Mouse (Mus musculus) thymus, adult 18-20 months (tissue): ENCODE data around the gene Polr1a.
"Not testable (repeated sequence)": the region's sequence is repeated elsewhere in the genome, so short reads cannot be mapped to it uniquely, and the experiment has no call there.

Source experiments
- DNase-seq, 2 experiments: peaks; one replicate each; pipeline ENCODE4 v3.0.0; 2022; ENCODE audit warnings: mixed read lengths in 2 of 2

Polr1a gene

GRCm38 (mm10) chr6:71908481-71909381, at the start of gene Polr1a, which contains the start of gene Ptcd3:
Polr1a (plus strand) TSS chr6:71909053.
Ptcd3 (minus strand) TSS chr6:71908750.
- DNase-seq = peak; percentile 73 to 81

GRCm38 (mm10) chr6:71867751-71868150, 41.1 kb upstream of the Polr1a start:
- DNase-seq = no peak

GRCm38 (mm10) chr6:71868809-71869208, 40.0 kb upstream of the Polr1a start:
- no peak for DNase-seq

GRCm38 (mm10) chr6:71871396-71871795, 37.5 kb upstream of the Polr1a start:
- DNase-seq = no peak

DNA sequence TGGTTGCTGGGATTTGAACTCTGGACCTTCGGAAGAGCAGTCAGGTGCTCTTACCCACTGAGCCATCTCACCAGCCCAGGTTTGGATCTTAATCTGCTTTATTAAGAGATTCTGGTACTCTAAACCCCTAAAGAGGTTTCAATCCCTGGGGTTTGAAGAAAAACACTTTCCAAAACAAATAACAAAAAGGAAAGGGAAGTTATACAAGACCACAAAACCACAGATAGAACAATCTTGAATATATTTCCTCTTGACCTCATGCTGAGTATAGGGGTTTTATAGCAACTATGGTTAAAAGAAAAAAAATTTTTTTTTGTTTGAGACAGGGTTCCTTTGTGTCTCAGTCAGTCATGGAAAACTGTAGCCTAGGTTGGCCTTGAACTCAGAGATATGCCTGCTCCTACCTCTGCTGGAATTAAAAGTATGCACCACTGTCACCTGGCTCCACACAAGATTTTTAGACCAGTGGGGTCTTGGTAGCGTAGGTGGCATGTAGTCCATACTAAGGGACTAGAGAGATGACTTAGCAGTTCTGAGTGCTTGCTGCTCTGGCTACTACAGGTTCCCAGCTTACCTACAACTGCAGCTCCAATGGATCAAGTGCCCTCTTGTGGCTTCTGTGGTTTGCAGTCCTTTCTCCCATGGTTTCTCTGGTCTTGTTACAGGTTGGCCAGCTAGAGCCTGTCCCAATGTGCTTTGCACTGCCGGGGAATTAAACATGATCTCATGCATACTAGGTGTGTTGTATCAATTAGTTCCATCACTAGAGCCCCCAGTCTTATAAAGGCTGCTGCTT, 30.7 kb upstream of the Polr1a start:
- DNase-seq = no peak

DNA sequence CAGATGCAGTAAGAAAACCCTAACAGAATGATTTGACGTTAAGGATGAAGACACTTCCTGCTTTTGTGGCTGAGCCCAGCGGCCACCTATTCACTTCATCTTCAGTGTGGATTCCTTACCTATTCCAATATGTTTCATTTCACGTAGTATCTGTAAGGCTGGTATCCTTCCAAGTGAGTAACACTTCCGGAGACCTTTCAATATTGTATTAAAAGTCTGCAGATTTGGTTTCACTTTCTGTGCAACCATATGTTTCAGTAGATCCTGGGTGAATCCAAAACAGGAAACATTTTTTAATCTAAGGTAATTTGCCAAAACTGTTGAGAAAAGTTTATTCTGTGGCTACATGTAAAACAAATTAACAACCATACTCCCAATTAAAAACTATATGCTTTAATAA, 15.6 kb upstream of the Polr1a start:
- no peak for DNase-seq

DNA sequence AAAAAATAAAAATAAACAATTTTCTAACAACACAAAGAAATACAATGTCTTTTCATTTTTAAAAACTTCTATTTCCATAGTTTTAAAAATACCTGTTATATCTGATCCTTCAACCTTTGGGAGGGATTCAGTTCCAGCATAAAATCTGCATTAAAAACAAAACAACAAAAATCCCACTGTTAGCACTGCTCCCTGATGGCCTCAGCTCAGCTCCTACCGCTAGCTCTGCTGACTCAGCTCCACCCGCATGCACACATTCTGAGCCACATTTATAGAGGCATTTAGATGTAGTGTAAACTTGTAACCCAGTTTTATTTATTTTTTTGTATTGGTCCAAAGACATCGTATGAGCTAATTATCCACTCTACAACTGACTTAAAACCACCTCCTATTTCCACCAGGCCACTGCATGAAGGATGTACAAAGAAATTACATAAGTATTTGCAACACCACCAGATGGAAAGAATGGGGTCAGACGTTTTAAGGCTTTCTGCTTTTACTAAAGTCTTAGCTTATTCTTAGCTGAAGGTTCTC, 1.1 kb upstream of the Polr1a start:
- no peak for DNase-seq

DNA sequence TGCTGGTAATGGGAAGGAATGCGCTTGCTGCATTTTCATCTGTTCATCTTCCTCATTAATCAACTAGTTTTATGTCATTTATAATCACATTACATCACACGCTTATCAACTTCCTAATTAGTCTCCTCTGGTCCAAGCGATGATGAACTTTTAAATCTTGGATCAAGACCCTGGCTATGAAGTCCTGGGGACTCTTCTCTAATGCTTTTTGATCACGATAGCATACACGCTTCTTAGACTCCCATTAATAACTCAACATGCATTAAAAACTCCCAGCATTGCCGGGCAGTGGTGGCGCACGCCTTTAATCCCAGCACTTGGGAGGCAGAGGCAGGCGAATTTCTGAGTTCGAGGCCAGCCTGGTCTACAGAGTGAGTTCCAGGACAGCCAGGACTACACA, 531 bp downstream of the Polr1a start:
- DNase-seq = no peak

- DNase-seq = no peak
Measured at GRCm38 (mm10) chr6:71909840-71910239, 987 bp downstream of the Polr1a start.

DNA sequence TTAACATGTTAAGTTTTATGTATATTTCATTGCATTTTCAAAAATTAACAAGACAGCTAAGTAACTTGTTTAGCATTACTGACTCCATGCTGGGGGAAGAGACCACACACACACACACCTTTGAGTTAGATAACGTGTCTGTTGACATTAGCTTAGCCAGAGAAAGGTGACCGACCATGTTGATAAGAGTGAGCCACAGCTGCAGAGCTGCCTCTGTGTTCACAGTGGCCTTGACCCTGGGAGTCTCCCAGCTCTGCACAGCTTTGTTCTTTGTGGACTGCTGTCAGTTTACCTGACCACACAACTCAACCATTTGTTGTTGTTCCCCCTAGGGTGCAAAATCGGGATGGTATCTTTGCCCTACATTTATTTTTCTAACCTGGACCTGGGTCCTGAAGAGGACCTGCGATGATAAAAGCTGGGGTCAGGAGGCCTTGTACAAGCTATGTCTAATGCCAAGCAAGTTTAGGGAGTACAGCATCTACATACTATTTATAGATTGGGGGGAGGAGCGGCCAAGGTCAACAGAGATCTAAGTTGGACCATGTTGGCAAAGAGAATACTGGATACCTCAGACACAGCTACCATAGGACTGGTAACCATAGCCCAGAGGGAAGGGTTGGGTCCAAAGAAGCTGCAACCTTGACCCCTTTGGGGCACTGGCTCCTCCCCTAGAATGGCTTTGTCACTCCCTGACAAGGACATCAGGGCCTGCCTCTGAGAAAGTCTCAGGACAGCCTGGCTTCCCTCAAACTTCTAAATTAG, 3.0 kb downstream of the Polr1a start:
- no peak for DNase-seq

DNA sequence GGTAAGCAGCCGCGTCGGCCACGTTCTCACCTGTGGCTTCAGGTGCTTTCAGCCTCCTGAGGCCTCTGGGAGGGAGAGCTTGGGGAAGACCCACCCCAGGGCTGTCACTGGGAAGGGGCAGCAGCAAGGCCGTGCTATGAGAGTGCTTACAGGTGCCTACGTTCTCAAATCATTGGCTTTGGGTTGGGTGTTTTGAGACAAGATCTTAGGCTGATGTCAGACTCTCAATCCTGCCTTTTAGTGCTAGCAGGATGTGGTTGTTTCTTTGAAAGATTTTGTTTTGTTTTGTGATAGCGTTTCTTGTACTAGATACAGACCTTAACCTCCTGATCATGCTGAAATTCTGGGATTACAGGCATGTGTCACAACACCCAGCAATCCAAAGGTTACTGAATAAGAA, 11.9 kb downstream of the Polr1a start:
- DNase-seq = no peak

DNA sequence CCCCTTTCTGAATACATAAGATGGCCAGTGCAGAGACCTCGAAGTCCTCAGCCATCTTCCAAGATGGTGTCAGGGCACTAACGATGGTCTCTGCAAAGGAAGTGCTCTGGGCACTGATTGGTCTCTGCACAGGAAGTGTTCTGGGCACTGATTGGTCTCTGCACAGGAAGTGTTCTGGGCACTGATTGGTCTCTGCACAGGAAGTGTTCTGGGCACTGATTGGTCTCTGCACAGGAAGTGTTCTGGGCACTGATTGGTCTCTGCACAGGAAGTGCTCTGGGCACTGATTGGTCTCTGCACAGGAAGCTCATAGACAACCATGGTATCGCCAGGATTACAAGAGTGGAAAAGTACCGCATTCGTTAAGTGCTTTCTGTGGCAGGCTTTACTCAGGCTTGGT, 16.4 kb downstream of the Polr1a start:
- DNase-seq = not testable (repeated sequence)

DNA sequence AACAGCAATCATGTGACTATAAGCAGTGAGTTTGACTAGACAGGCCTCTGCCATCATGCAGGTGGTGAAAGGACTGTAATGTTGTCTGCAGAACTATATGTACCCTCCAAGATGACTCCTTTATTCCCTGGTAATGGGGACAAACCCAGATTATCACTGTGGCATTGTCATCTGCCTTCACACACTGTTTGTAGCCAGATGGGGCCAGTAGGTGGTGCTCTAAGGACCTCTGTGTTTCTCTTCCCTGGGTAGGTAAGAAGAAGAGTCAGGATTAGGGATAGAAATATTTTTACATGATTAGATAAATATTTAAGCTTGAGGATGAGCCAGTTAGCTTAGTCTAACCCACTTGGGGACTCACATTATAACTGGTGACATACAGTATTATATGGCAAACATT, 19.1 kb downstream of the Polr1a start:
- no peak for DNase-seq

DNA sequence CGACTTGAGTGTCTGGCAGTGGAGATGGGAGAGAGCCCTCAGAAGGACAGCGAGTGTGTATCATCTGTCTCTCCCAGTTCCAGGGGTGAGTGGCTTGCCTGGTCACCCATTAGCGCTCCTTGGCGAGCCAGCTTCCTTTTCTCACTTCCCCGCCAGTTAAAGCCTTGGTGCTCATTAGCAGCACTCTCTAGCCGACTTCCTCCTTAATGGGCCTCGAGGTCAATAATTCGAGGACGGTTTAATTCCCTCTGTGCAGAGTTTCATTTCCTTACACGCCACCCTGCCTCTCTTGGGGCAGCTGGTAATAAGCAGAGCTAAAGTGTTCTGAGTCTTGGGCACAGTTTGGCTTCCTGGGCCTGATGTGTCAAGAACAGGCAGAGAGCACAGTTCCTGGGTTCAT, 21.2 kb downstream of the Polr1a start:
- no peak for DNase-seq

DNA sequence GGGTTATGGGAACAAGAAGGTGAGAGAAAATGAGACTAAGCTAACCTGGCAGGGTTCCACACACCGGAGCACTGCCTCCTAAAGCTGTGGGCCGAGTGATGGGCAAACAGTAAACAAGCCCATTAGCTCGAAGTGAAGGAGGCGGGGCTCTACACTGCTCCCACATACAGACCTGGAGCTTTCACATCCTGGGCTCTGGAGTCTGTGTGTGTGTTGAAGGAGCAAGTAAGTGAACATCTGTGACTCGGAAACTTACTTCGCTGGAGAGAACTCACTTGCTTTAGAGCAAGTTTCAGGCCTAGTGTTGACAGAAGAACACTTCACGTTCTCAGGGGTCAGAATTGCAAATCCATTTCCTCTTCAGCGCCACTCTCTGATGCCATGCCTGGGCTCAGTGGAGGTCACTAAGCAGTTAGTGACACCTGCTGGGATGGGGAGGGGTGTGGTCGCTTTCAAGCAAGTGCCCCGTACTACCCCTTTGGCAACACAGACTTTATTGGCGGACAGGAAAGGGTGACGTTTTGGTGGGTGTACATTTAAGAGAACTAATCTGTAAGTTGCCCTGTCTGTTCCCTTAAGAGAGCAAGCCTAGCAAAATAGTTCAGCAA, 22.1 kb downstream of the Polr1a start:
- DNase-seq = no peak

GRCm38 (mm10) chr6:71932347-71932746, 23.5 kb downstream of the Polr1a start:
- DNase-seq = no peak

- no peak for DNase-seq
Measured at GRCm38 (mm10) chr6:71934081-71934556, 25.3 kb downstream of the Polr1a start.

DNA sequence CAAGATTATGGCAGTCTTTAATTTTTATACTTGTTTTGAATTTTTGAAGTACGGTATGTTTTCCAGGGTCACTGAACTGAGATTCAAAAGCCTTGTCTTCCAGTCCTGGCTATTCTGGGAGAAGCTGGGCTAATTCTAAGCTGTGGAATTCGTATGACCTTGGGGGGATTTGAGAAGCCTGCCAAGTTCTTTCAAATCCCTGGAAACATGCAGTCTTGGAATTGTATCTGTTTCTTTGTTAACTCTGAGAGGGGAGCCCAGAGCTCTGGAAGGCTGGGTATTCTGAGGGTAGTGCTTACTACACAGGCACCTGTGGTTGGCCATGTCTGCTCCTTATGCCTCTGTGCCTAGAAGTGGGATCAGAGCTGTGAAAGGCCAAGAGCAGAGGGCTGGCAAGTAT, 26.9 kb downstream of the Polr1a start:
- DNase-seq = no peak

- no peak for DNase-seq
Measured at GRCm38 (mm10) chr6:71940912-71941311, 32.1 kb downstream of the Polr1a start.

DNA sequence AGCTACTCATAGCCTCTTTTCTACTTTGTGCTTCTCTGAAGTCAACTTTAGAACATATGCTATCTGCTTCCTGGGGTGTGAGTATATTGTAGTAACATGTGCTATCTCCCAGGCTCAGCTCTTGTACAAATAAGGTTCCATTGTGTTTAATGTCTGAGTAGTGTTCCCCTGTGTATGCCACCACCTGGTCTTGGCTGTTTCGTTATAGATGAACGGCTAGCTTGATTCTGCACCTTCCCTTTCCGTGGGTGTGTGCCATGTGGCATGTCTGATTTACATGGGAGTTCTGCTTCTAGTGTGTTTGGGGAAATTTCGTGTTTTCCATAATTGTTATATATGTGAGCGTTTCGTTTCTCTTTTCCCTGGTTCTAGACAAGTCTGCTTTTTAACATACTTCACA, 36.2 kb downstream of the Polr1a start:
- DNase-seq = no peak

GRCm38 (mm10) chr6:71946121-71946520, 37.3 kb downstream of the Polr1a start:
- DNase-seq = no peak

DNA sequence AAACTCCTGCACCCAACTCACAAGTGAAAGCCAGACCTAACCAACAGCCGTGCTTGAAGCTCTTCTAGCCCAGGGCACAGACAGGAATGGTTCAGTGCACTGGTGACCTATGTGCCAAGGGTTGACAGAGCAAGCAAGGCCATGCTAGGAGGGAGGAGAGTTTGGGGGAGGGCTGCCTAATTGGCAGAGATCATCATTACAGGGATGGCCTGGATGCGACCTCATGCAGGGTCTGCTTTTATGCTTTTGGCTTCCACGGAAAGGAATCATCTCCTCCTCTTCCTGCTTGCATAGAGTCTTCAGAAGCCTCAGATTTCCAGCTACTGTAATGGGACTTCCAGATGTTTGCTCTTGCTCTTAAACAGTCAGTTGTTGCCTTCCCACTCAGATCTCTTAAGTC, 40.9 kb downstream of the Polr1a start:
- no peak for DNase-seq
